10 mouse cellular contexts compared by ENCODE assay signal in the genomic region with DNA sequence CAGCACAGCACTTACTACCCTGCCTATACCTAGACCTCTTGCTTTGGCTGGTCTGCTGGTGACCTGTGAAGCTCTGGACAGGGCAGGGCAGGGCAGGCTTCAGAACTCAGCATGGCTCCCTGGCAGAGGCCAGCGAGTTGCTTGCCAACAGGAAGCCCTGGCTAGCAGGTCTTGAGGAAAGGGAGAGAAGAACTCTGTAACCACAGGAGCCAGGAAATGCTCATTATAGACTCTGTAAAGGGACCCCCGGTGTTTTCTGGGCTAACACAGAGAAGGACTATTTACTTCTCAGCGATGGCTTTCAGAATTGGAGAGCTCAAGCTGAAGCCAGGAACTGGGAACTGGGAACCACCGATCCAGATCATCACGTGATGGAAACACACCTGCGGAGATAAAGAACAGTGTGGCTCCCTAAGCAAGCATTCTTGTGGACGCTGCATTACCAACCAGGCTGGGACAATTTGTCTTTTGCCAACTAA. TPM values are rescaled to one million over a fixed set of nuclear protein-coding genes. Genes with fewer than 3 reads are reported as not detected.
DNase-seq lines count a peak whose midpoint lies in the region; ATAC-seq and TF ChIP-seq lines count a peak whose summit lies in the region.
"Had no signal": no experiment of that assay in that cellular context is flagged by ENCODE, and none has a peak within 500 bp of the region (broad histone marks: within the 10 kb centered on the region; RNA-seq: fewer than 3 reads in every experiment).

No protein-coding gene starts in this region.

- H3K79me2 ChIP-seq in liver, adult 2 months (ENCODE audit: control insufficient read depth, insufficient read depth, low read length): no peaks in the 10 kb centered on the region

- H3K9me3 ChIP-seq in liver, embryonic 12.5 days (replicated peaks): no peaks in the 10 kb centered on the region
- peaks cover 3% of the 10 kb centered on the region; the same call in 1 of the 2 replicates for H3K9me3 ChIP-seq in heart, embryonic 11.5 days (replicated peaks; ENCODE audit: control insufficient read depth, low read length)
- H3K9me3 ChIP-seq in hindbrain, embryonic 10.5 days: no peaks in the 10 kb centered on the region
- H3K9me3 ChIP-seq: limb, embryonic 15.5 days had no signal

- H3K36me3 ChIP-seq in liver, adult 2 months (ENCODE audit: control insufficient read depth, insufficient read depth, low read length): no peaks in the 10 kb centered on the region
- no peaks in the 10 kb centered on the region for H3K36me3 ChIP-seq in liver, embryonic 12.5 days
- no peaks in the 10 kb centered on the region for H3K36me3 ChIP-seq in small intestine, adult 2 months (ENCODE audit: control insufficient read depth, insufficient read depth, low read length)
- H3K36me3 ChIP-seq in heart, embryonic 11.5 days (ENCODE audit: control insufficient read depth, insufficient read depth, low read length): no peaks in the 10 kb centered on the region
- no peaks in the 10 kb centered on the region for H3K36me3 ChIP-seq in hindbrain, embryonic 10.5 days
- H3K36me3 ChIP-seq: limb, embryonic 15.5 days had no signal

- H3K4me2 ChIP-seq in liver, embryonic 12.5 days: no peak overlapping the region
- no peak overlapping the region for H3K4me2 ChIP-seq in heart, embryonic 11.5 days
- H3K4me2 ChIP-seq: limb, embryonic 15.5 days had no signal

- H3K27ac ChIP-seq in liver, adult 2 months (replicated peaks; ENCODE audit: insufficient read depth, low read depth, low read length): no peak overlapping the region
- no peak overlapping the region for H3K27ac ChIP-seq in liver, embryonic 12.5 days
- peak overlapping the region; percentile 94 for H3K27ac ChIP-seq in small intestine, adult 2 months (ENCODE audit: insufficient read depth, low read depth, low read length)
- no peak overlapping the region for H3K27ac ChIP-seq in heart, embryonic 11.5 days (ENCODE audit: low read depth, low read length)
- no peak overlapping the region for H3K27ac ChIP-seq in hindbrain, embryonic 10.5 days
- H3K27ac ChIP-seq: limb, embryonic 15.5 days had no signal

- no peak for ATAC-seq in liver, embryonic 12.5 days
- ATAC-seq in heart, embryonic 11.5 days (replicated peaks; ENCODE audit: insufficient number of reproducible peaks, low FRiP score, low TSS enrichment): no peak
- no peak for ATAC-seq in inflammation-experienced regulatory T-cells, adult 6 months

- peak; percentile 73 for DNase-seq in liver, adult 2 months (ENCODE audit: extremely low read depth, low read depth, low spot score)
- DNase-seq in brain, adult 2 months (ENCODE audit: low read depth, low spot score): peak; percentile 96
- DNase-seq in cerebellum, postnatal 14 days: peak; percentile 83 to 93
- DNase-seq in hindbrain, embryonic 10.5 days (ENCODE audit: low spot score): no peak
- DNase-seq: right cerebral cortex, postnatal 25 days had no signal

- no peak for TF ChIP-seq POLR2A in liver, adult 2 months (IDR thresholded peaks at IDR 0.05; ENCODE audit: extremely low read depth, insufficient read depth, low read length)
- TF ChIP-seq POLR2A in small intestine, adult 2 months (IDR thresholded peaks at IDR 0.05; ENCODE audit: low read depth, low read length): no peak

- H3K4me3 ChIP-seq in liver, adult 2 months (ENCODE audit: insufficient read depth, low read depth, low read length): no peak overlapping the region
- no peak overlapping the region for H3K4me3 ChIP-seq in liver, embryonic 12.5 days
- H3K4me3 ChIP-seq in small intestine, adult 2 months (ENCODE audit: low read depth, low read length): no peak overlapping the region
- H3K4me3 ChIP-seq in heart, embryonic 11.5 days (ENCODE audit: low read depth, low read length): no peak overlapping the region
- H3K4me3 ChIP-seq in hindbrain, embryonic 10.5 days: no peak overlapping the region
- H3K4me3 ChIP-seq: limb, embryonic 15.5 days had no signal

- no peak overlapping the region for H3K9ac ChIP-seq in liver, adult 2 months (ENCODE audit: low read depth, low read length)
- no peak overlapping the region; the same call in 1 of the 2 replicates for H3K9ac ChIP-seq in liver, embryonic 12.5 days
- no peak overlapping the region for H3K9ac ChIP-seq in heart, embryonic 11.5 days (ENCODE audit: low read depth, low read length)
- H3K9ac ChIP-seq: limb, embryonic 15.5 days had no signal

- no peaks in the 10 kb centered on the region for H3K27me3 ChIP-seq in liver, adult 2 months (ENCODE audit: control insufficient read depth, insufficient read depth, low read length)
- H3K27me3 ChIP-seq in liver, embryonic 12.5 days (replicated peaks): no peaks in the 10 kb centered on the region
- H3K27me3 ChIP-seq in small intestine, adult 2 months (ENCODE audit: control insufficient read depth, insufficient read depth, low read length): no peaks in the 10 kb centered on the region
- no peaks in the 10 kb centered on the region for H3K27me3 ChIP-seq in heart, embryonic 11.5 days (ENCODE audit: control insufficient read depth, insufficient read depth, low read length)
- H3K27me3 ChIP-seq in hindbrain, embryonic 10.5 days (ENCODE audit: insufficient read depth, poor library complexity, severe bottlenecking): no peaks in the 10 kb centered on the region
- H3K27me3 ChIP-seq: limb, embryonic 15.5 days had no signal

- 49% methylated on average over 7 of the region's 7 CpGs for WGBS in liver, adult 2 months
- WGBS in liver, embryonic 12.5 days (ENCODE audit: insufficient replicate concordance): 32% methylated on average over 7 of the region's 7 CpGs
- WGBS in small intestine, adult 2 months: 20% methylated on average over 7 of the region's 7 CpGs
- 62% methylated on average over 7 of the region's 7 CpGs for WGBS in heart, embryonic 11.5 days (ENCODE audit: insufficient replicate concordance)
- 76% methylated on average over 7 of the region's 7 CpGs for WGBS in hindbrain, embryonic 10.5 days

- TF ChIP-seq CTCF in liver, adult 2 months (IDR thresholded peaks at IDR 0.05; ENCODE audit: low read depth, low read length): no peak
- no peak for TF ChIP-seq CTCF in small intestine, adult 2 months (IDR thresholded peaks at IDR 0.05; ENCODE audit: extremely low read depth, insufficient read length, insufficient replicate concordance, low read depth, low read length)

- H3K4me1 ChIP-seq in liver, adult 2 months (ENCODE audit: control insufficient read depth, insufficient read depth, low read length): peaks cover 4% of the 10 kb centered on the region
- peaks cover 26% of the 10 kb centered on the region for H3K4me1 ChIP-seq in liver, embryonic 12.5 days
- peaks cover 44% of the 10 kb centered on the region for H3K4me1 ChIP-seq in small intestine, adult 2 months (ENCODE audit: control insufficient read depth, insufficient read depth, insufficient read length, low read length)
- peaks cover 4% of the 10 kb centered on the region; the same call in 1 of the 2 replicates for H3K4me1 ChIP-seq in heart, embryonic 11.5 days (ENCODE audit: control insufficient read depth, insufficient read depth, low read length)
- H3K4me1 ChIP-seq in hindbrain, embryonic 10.5 days (replicated peaks): no peaks in the 10 kb centered on the region
- H3K4me1 ChIP-seq: limb, embryonic 15.5 days had no signal

RNA-seq across cellular contexts. Expression of a gene that starts 40.8 kb away (rescaled TPM):
- total RNA-seq in liver, adult 2 months (2014; rRNA removed): 6.5 and 8.0 TPM in 2 replicates
- 1.2 and 1.6 TPM in 2 replicates for polyA plus RNA-seq in liver, adult 2 months (2012; rRNA removed)
- 21.3 and 21.4 TPM in 2 replicates for polyA plus RNA-seq in liver, embryonic 12.5 days (2016; fragmentation: Nextera tagmentation; extraction: Ambion mirVana)
- 5.9 and 10.9 TPM in 2 replicates for polyA plus RNA-seq in small intestine, adult 2 months (2012; rRNA removed)
- 17.1 and 18.6 TPM in 2 replicates for polyA plus RNA-seq in heart, embryonic 11.5 days (2014; fragmentation: Nextera tagmentation; extraction: Ambion mirVana)
- 25.8 and 31.9 TPM in 2 replicates for polyA plus RNA-seq in hindbrain, embryonic 10.5 days (2016; fragmentation: Nextera tagmentation; extraction: Ambion mirVana)
- polyA plus RNA-seq in inflammation-experienced regulatory T-cells, adult 6 months (2017; shearing (Covaris generic)): 10 to 100 TPM; 16.0 to 17.7 (median 17.3) TPM
